Comparison of ENCODE assay signal across 9 mouse cellular contexts in the genomic region with DNA sequence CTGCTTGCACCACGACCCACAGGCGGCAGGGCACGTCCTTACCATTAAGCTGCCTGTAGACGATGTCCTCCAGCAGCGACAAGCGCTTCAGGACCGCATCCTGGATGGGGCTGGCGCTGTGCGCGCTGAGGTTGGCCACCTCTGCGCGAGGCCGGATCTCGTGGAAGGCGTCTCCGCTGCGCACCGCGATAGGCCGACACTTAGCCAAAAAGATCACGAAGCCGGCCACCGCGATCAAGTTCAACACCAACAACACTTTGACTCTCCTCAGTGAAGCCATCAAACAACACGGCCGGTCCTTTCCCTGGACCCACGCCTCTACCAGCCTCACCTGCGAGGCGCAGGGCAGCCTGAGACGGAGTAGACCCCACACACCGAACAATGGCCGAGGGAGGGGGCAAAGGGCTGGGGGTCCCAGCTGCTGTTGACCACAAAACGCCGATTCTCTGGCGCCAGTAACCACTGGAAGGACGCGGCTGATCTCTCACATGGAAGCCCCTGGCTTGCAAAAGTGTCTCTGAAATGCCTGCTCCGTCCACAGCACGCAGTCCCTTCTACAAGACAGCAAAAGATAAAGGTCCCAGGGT. TPM values are rescaled to one million over a fixed set of nuclear protein-coding genes. Genes with fewer than 3 reads are reported as not detected.
DNase-seq lines count a peak whose midpoint lies in the region; ATAC-seq and TF ChIP-seq lines count a peak whose summit lies in the region.
"Had no signal": no experiment of that assay in that cellular context is flagged by ENCODE, and none has a peak within 500 bp of the region (broad histone marks: within the 10 kb centered on the region; RNA-seq: fewer than 3 reads in every experiment).

No protein-coding gene starts in this region.

- H3K4me3 ChIP-seq in ES-Bruce4 (ENCODE audit: low read depth, low read length): peak overlapping the region; percentile 54
- peak overlapping the region; percentile 68 for H3K4me3 ChIP-seq in heart, embryonic 12.5 days
- peak overlapping the region; percentile 79 for H3K4me3 ChIP-seq in limb, embryonic 10.5 days
- H3K4me3 ChIP-seq: myocyte had no signal

- H3K9me3 ChIP-seq in ES-Bruce4 (replicated peaks; ENCODE audit: control insufficient read depth, insufficient read depth, low read length, poor library complexity, severe bottlenecking): no peaks in the 10 kb centered on the region
- no peaks in the 10 kb centered on the region for H3K9me3 ChIP-seq in heart, embryonic 12.5 days (replicated peaks)
- no peaks in the 10 kb centered on the region for H3K9me3 ChIP-seq in limb, embryonic 10.5 days (replicated peaks)

- no peak overlapping the region for H3K27ac ChIP-seq in ES-Bruce4 (ENCODE audit: insufficient read depth, low read length)
- no peak overlapping the region for H3K27ac ChIP-seq in heart, embryonic 12.5 days (ENCODE audit: poor library complexity, severe bottlenecking)
- 0 out of 2 replicates have a peak overlapping the region, but pooled peaks have one; percentile 79 for H3K27ac ChIP-seq in limb, embryonic 10.5 days

- TF ChIP-seq POLR2A in ES-Bruce4 (IDR thresholded peaks at IDR 0.05; ENCODE audit: insufficient read depth, low read length): no peak

- no peaks in the 10 kb centered on the region for H3K4me1 ChIP-seq in ES-Bruce4 (ENCODE audit: control insufficient read depth, insufficient read depth, low read length)
- H3K4me1 ChIP-seq in heart, embryonic 12.5 days (replicated peaks): peaks cover 7% of the 10 kb centered on the region
- peaks cover 24% of the 10 kb centered on the region for H3K4me1 ChIP-seq in limb, embryonic 10.5 days

- no peak for TF ChIP-seq EP300 in ES-Bruce4 (IDR thresholded peaks at IDR 0.05; ENCODE audit: insufficient read depth, low read depth, low read length)

- no peak for TF ChIP-seq CTCF in ES-Bruce4 (IDR thresholded peaks at IDR 0.05; ENCODE audit: low read depth, low read length)

- H3K4me2 ChIP-seq in heart, embryonic 12.5 days: peak overlapping the region; percentile 99

- WGBS in heart, embryonic 12.5 days: 2% methylated on average over 39 of the region's 39 CpGs
- under 1% methylated on average over 39 of the region's 39 CpGs for WGBS in limb, embryonic 10.5 days

- H3K9ac ChIP-seq in ES-Bruce4 (ENCODE audit: low read depth, poor library complexity, severe bottlenecking): peak overlapping the region; percentile 11; the same call in 1 of the 2 replicates
- peak overlapping the region; percentile 53 for H3K9ac ChIP-seq in heart, embryonic 12.5 days

- no peaks in the 10 kb centered on the region for H3K36me3 ChIP-seq in ES-Bruce4 (ENCODE audit: control insufficient read depth, insufficient read depth, low read length, poor library complexity, severe bottlenecking)
- no peaks in the 10 kb centered on the region for H3K36me3 ChIP-seq in heart, embryonic 12.5 days
- H3K36me3 ChIP-seq in limb, embryonic 10.5 days: no peaks in the 10 kb centered on the region

- no peak for ATAC-seq in heart, embryonic 12.5 days (ENCODE audit: insufficient number of reproducible peaks, low FRiP score)

- peaks cover 7% of the 10 kb centered on the region; the same call in 1 of the 2 replicates for H3K27me3 ChIP-seq in ES-Bruce4 (ENCODE audit: control insufficient read depth, insufficient read depth, low read length, poor library complexity, severe bottlenecking)
- H3K27me3 ChIP-seq in heart, embryonic 12.5 days (replicated peaks): peaks cover 54% of the 10 kb centered on the region
- peaks cover 46% of the 10 kb centered on the region for H3K27me3 ChIP-seq in limb, embryonic 10.5 days (ENCODE audit: low read depth, poor library complexity, severe bottlenecking)

- peak; percentile 18 for DNase-seq in gastrocnemius, adult 18-20 months (ENCODE audit: low spot score)
- DNase-seq in gastrocnemius, adult 8-10 months (ENCODE audit: low spot score in 2 of 2): no peak
- peak; percentile 57 for DNase-seq in embryo, embryonic 10 days (ENCODE audit: low spot score)
- peak; percentile 64 for DNase-seq in limb, embryonic 10.5 days (ENCODE audit: low spot score)
- DNase-seq in right cerebral cortex, postnatal 25 days: peak; percentile 55
- DNase-seq in spleen, postnatal 10 days (ENCODE audit: low spot score in 2 of 2): no peak

RNA-seq across cellular contexts. Expression of a gene that starts 1.9 kb away (rescaled TPM):
- total RNA-seq in gastrocnemius, adult 18-20 months (2021): 1 to 10 TPM; 3.3 to 9.2 TPM
- total RNA-seq in gastrocnemius, adult 8-10 months (2022): 1 to 10 TPM; 2.2 to 7.3 (median 4.1) TPM
- polyA plus RNA-seq in ES-Bruce4 (2011; ENCODE audit: insufficient read depth, insufficient read length, low read depth, missing spikeins): 0.44 and 0.73 TPM in 2 replicates
- polyA plus RNA-seq in heart, embryonic 12.5 days (2016; fragmentation: Nextera tagmentation; extraction: Ambion mirVana): 0.86 and 1.3 TPM in 2 replicates
- polyA plus RNA-seq in limb, embryonic 10.5 days (2016; fragmentation: Nextera tagmentation; extraction: Ambion mirVana): 1.0 and 1.2 TPM in 2 replicates

Comparison
In these comparisons a context has a peak if more than half of its experiments do, and no peak if none do; other contexts are left out.
1. DNase-seq: peak in gastrocnemius, adult 18-20 months (single experiment), embryo, embryonic 10 days (single experiment), limb, embryonic 10.5 days (single experiment) and right cerebral cortex, postnatal 25 days (single experiment); none in gastrocnemius, adult 8-10 months (0 of 2) and spleen, postnatal 10 days (0 of 2).
2. Peak in every context shown above with its lines, with median percentiles within 50 percentile points of each other: H3K4me3 ChIP-seq.